Mouse (Mus musculus) CH12F3 (cell line): ENCODE measurements around the gene Hacd2.

Source experiments
- in situ Hi-C: fragments of 300-500 bp; cut with MboI; formaldehyde crosslinking; loops from 2 replicates; pipeline ENCODE4 v1.14.3; 2020; ENCODE audit warnings: low sequenced_read_pairs

The Hacd2 gene

GRCm38 (mm10) chr16:35004756-35005155 is 17.5 kb upstream of the Hacd2 start:
- in situ Hi-C loops = no loop called here

- in situ Hi-C loops = no loop called here
Observed at GRCm38 (mm10) chr16:35006251-35006650, 16.0 kb upstream of the Hacd2 start.

- in situ Hi-C loops = no loop called here
Observed at GRCm38 (mm10) chr16:35007361-35007760, 14.9 kb upstream of the Hacd2 start.

DNA sequence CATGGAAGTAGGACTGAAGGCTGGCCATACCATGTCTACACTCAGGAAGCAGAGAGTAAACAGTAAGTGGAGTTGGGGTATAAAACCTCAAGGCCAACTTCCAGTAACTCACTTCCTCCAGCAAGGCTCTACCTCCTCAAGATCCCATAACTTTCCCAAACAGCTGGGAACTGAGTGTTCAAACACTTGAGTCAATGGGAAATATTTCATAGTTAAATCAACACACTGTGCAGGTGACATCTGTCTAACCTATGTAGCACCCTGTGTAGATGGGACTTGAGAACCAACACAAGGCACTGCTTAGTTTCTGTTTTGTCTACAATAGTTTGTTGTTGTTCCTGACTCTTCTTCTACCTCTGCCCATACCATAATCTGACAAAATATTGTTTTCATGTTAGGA is 13.8 kb upstream of the Hacd2 start:
- in situ Hi-C loops = no loop called here

DNA sequence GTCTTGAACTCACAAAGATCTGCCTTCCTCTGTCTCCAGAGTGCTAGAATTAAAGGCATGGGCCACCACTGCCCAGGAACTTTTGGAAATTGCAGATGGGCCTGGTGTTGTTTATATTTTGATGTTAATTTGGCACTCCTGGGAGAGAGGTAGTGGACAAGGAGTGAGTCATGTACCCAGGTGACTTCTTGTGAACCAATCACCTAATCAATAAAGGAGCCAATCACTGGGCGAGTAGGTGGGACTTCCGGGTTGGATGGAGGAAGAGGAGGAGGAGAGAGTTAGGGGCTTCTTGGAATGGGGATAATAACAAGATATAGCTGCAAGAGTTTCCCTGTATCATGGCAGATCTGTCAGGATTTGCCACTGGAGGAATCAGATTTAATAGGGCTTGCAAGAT is 8.7 kb upstream of the Hacd2 start:
- in situ Hi-C loops = no loop called here

- in situ Hi-C loops = no loop called here
Observed at GRCm38 (mm10) chr16:35016491-35016890, 5.7 kb upstream of the Hacd2 start.

DNA sequence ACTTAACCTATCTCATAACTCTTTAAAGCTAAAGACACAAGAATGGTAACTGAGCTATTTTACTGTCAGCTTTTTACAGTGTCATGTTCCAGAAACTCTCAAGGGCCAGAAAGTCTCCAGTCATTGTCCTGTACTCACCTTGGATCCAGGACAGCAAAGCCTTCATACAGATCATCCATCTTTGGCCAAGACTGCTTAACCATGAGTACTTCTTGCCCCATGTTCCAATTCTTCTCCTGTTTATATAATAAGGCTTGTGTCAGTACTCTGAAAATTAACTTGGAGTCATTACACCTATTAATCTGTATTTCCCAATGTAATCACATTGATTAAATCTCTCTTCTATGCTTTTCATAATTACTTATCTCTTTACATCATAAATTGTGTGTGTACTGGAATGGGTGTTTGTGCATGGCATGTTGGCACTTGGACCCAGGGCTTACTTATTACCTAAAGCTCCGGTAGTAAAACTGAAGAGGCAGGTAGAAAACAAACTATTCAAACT is 3.7 kb upstream of the Hacd2 start:
- in situ Hi-C loops = no loop called here

DNA sequence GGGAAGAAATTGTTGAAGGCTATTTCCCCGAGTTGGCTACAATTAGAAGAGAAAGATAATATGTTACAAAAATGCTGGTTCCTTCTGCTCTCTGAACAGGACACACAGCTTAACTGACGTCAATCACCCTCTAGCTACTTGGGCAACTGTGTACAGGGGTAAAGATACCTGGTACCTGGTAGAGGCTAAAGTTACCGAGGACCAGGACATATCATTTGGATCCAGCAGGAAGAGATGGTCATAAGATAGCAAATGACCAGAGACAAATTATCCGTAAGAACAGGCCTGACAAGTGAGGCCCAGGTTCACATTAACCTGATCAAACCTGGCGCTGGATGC is 356 bp upstream of the Hacd2 start:
- in situ Hi-C loops = no loop called here

GRCm38 (mm10) chr16:35023138-35023735 is 1.0 kb downstream of the Hacd2 start:
- in situ Hi-C loops = no loop called here

DNA sequence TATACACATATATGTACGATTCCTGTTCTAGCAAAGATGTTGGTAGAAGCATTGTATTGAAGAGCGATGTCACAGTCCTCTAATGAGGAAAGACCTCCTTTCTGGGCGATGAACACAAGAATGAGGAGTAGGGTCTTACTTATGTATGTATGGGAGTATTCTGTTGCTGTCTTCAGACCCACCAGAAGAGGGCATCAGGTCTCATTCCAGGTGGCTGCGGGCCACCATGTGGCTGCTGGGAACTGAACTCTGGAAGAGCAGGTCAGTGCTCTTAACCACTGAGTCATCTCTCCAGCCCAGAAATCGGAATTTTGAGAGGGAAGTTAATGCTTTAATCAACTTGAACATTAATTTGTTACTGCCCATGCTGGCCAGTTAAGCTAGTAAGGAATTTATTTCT is 2.1 kb downstream of the Hacd2 start:
- in situ Hi-C loops = no loop called here

DNA sequence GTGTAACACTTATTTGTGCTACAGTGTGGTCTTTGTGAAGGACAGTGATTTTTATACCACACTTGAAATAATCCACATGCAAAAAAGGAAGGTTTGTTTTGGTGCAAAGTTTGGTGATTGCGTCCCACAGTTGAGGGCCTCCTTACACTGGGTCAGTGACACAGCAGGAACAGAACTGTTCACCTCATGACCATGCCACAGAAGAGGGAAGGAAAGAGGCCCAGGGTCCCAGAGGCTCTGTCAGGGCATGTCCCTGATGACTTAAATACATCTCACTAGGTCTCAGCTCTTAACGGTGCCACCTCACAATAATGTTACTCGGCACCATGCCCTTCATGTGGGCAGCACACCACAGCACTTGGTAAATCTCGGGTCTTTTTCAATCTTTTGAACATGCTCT is 3.1 kb downstream of the Hacd2 start:
- in situ Hi-C loops = no loop called here

DNA sequence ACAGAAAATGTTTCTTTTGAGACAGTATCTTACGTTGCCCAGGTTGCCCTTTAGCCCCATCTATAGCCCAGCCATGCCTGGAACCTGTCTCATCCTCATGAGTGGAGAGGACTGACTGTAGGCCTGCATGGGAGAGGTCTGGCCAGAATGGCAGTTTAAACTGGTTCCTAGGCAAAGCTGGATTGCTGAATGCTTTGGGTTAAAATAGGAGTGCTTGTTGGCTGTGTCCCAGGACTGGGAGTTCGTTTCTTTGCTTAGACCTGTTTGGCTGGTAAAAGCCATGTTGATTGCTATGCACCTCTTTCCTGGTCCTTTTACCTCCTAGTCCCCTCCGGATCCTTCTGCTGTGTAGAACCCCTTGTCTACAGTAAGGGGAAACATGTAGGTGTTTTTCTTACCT is 11.0 kb downstream of the Hacd2 start:
- in situ Hi-C loops = no loop called here

- in situ Hi-C loops = no loop called here
Observed at GRCm38 (mm10) chr16:35033809-35034577, 11.8 kb downstream of the Hacd2 start.

GRCm38 (mm10) chr16:35034971-35035370 is 12.7 kb downstream of the Hacd2 start:
- in situ Hi-C loops = no loop called here

- in situ Hi-C loops = no loop called here
Observed at GRCm38 (mm10) chr16:35036754-35037153, 14.5 kb downstream of the Hacd2 start.

- in situ Hi-C loops = no loop called here
Observed at GRCm38 (mm10) chr16:35038343-35039057, 16.3 kb downstream of the Hacd2 start.

GRCm38 (mm10) chr16:35040154-35040553 is 17.9 kb downstream of the Hacd2 start:
- in situ Hi-C loops = no loop called here

DNA sequence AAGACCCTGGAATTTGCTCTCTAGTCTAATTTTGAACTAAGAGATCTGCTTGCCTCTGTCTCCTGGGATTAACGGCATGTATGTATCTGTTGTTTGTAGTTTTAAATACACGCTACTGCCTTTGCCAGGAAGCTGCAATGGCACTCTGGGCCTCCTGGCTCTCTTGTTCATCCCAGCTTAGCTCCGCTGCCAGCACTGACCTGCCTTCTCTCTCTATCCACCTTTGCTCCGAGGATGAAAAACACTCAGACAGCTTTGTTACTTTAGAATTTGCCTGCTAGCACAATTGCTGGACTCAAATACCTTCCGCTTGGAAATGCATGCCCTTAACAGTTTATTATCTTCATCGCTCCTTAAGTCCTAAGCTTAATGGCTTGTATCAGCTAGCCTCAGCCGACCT is 18.8 kb downstream of the Hacd2 start:
- in situ Hi-C loops = no loop called here

DNA sequence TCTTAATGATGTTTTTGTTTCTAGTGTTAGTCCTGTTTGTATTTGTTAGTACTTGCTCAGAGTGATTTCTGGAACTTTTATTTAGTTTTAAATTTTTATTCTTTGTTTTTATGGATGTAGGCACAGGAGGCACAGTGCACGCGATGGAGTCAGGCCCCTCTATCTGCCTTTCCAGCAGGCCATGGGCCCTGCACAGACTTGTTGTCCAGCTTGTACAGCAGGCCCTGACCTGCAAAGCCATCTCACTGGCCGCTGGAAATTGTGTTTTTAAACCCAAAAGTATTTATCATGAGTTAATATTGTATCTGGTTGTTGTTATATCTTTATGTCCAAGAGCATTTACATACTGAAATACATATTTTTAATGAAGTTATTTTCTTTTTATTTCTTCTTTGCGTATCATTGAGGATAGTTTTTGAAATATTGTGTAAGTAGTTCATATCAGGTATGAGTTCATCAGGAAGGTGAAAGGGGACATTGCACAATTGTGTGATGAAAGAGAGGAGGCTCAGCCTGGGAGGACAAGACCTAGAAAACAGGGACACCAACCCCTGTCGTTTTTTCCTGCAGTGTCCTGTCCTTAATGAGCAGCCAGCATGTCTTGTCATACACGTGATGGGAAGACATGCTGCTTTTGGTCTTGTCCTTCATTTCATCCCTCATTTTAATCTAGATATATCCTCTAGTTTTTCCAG is 24.0 kb downstream of the Hacd2 start:
- in situ Hi-C loops = no loop called here

- in situ Hi-C loops = no loop called here
Observed at GRCm38 (mm10) chr16:35047272-35047969, 25.2 kb downstream of the Hacd2 start.

DNA sequence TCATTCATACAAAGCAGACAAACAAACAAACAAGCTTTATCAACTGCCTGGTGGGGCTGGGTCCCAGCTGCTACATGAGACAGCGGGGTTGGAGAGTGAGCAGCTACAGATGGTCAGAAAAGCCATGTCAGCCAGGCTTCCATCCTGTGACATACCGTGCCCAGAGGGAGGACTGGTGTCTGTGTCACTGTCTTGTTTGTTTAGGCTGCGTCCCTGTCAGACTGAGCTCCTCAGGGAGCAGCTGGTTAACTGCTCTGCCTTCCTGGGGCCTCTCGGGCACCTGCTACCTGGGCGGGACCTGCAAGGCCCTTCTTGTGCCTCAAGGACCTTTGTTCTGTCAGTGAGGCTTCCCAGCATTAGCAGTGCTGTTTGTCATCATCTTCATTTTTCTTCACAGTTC is 28.8 kb downstream of the Hacd2 start:
- in situ Hi-C loops = no loop called here
